Mouse (Mus musculus) liver, embryonic 14 days (tissue): ENCODE data around the gene Rad50. TPM values are rescaled to one million over a fixed set of nuclear protein-coding genes. Genes with fewer than 3 reads are reported as not detected.

Experiments used
- polyA plus RNA-seq: library from polyadenylated mRNA; depleted of rRNA; stranded (reverse); fragments of >200 nt; gene quantifications from 2 replicates; pipeline ENCODE4 v1.2.3, GENCODE M21; 2012; rRNA removed

Gene Rad50
- polyA plus RNA-seq = 5.2 and 6.0 TPM in 2 replicates

DNA sequence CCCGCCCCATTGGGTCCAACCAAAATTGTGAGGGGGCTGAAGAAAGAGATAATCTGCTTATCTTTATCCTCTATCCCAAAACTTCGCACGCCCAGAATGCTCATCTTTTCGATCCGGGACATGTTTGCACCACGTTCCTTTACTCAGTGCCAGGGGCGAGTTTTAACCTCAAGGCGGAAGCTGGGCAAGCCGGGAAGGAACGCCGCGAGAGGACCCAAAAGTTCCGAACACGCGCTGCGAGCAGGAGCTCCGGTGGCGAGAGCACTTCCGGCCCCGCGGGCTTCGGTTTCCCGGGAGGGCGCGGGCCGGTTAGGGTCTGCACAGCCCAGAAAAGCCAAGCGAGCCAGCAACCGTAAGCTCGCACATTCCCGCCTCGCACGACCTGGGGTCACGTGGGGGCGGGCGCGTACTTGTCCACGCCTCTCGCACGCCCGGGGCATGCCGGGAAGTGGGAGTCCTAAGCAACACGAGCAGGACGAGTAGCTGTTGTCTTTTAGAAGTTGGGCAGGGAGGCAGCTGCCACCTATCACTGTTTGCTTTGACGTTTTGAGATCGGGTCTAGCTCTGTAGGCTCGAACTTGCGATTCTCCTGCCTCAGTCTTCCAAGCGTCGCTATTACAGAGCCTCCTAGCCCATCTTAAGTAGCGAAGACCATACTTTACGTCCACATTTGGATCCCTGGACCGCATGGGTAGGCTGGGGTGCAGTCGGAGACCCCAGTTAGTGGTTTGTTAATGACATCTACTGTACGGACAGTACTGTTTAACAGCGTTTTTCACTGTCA is at the start of gene Rad50:
Gene Rad50, minus strand, starts transcription at position 386 of the 784 bp plus-strand sequence.

DNA sequence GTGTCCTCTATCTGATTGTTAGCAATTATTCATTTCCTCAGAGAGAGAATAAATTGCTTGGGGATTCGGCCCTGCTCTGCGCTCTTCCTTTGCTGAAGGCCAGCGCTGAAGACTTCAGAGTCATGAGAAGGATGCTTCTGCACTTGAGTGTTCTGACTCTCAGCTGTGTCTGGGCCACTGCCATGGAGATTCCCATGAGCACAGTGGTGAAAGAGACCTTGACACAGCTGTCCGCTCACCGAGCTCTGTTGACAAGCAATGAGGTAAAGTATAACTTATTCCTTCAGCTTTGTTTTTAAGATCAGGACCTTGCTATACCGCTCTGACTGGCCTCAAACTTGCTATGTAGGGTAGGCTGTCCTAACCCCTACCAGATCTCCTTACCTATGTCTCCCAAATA is 13.6 kb upstream of the Rad50 start, which contains the start of gene Il5:
Gene Il5, plus strand, starts transcription at position 80 of the 400 bp plus-strand sequence.

DNA sequence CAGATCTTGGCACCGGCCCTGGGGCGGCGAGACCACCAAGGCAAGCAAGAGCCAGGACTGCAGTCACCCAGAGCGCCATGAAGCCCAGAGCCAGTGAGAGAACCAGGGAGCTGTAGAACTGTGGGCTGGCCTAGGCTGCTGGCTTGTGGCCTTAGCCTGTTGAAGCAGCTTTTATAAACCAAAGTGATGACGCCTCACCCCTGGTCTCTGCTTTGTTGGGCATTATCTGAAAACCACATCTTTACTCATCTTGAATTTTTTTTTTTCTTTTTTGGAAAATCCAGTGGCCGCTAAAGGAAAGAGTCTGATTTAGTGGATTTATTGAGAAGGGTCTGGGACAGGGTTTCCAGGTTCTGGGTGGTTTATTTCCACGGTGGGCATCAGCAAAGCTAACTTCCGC is 72.6 kb downstream of the Rad50 start, which contains the start of gene Il13:
Gene Il13, minus strand, starts transcription at position 147 of the 400 bp plus-strand sequence.

DNA sequence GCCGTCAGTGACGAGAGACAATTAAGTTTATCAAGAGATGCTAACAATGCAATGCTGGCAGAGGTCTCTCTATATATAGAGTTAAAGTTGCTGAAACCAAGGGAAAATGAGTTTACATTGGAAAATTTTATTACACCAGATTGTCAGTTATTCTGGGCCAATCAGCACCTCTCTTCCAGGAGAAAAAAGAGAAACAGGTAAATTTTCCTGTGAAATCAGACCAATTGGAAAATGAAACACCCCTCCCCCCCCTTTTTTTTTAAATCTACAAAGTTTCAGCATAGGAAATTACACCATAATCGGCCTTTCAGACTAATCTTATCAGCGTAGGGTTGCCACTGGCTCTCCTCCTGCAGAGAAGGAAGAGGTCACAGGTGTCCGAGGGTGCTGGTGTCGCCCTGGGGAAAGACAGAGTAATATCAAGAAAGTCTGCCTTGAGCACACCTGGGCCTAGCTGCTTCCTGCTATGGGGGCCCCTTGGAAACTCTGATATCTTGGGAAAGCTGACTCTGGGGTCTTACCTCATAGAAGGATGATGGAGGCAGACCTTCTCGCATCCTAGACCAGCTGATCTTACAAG is 88.4 kb downstream of the Rad50 start, which contains the start of gene Il4:
Gene Il4, minus strand, starts transcription at position 51 of the 580 bp plus-strand sequence.

Other genes starting within 250 kb of the Rad50 start
- not detected in 2 replicates for gene Gm9837, start 236.8 kb downstream of the Rad50 start, polyA plus RNA-seq
- gene Gm9945, start 227.2 kb downstream of the Rad50 start, polyA plus RNA-seq = 0.12 and 0.17 TPM in 2 replicates
- 11.3 and 16.0 TPM in 2 replicates for gene Sowaha, start 227.0 kb downstream of the Rad50 start, polyA plus RNA-seq
- gene Sept8, start 188.1 kb downstream of the Rad50 start, polyA plus RNA-seq = 28.8 and 34.9 TPM in 2 replicates
- 3.4 and 3.6 TPM in 2 replicates for gene Kif3a, start 139.9 kb downstream of the Rad50 start, polyA plus RNA-seq
- gene Il4, start 88.7 kb downstream of the Rad50 start, polyA plus RNA-seq = 0.09 and 0.29 TPM in 2 replicates
- 0.02 TPM in 1 of 2 replicates, not detected in the other for gene Il13, start 72.6 kb downstream of the Rad50 start, polyA plus RNA-seq
- gene Il5, start 13.5 kb upstream of the Rad50 start, polyA plus RNA-seq = 0.02 TPM in 1 of 2 replicates, not detected in the other
- gene Irf1, start 62.7 kb upstream of the Rad50 start, polyA plus RNA-seq = 8.5 and 9.3 TPM in 2 replicates
- gene Gm17334, start 65.9 kb upstream of the Rad50 start, polyA plus RNA-seq = 0.05 TPM in 1 of 2 replicates, not detected in the other
- gene Gm12216, start 151.9 kb upstream of the Rad50 start, polyA plus RNA-seq = 0.10 TPM in 1 of 2 replicates, not detected in the other
- 1.6 and 2.0 TPM in 2 replicates for gene Slc22a5, start 184.3 kb upstream of the Rad50 start, polyA plus RNA-seq